Mouse (Mus musculus) liver, embryonic 14.5 days (tissue): Measurements from ENCODE around the gene Fam192a. TPM values are rescaled to one million over a fixed set of nuclear protein-coding genes. Genes with fewer than 3 reads are reported as not detected.
A peak's percentile ranks its signal among the peaks of the same experiment; 100 is the strongest.

ENCODE experiments used
- ATAC-seq: fragments of 200-750 bp; cut with Nextera tagmentation; 2 replicates; pipeline ENCODE4 v1.8.0; 2017; ENCODE audit warnings: moderate number of reproducible peaks, mild to moderate bottlenecking, moderate library complexity; ENCODE audit not compliant: insufficient read depth
- DNase-seq, 3 experiments: peaks; one replicate each; pipeline ENCODE4 v3.0.0-alpha.2; 2012 to 2013; ENCODE audit warnings: low read depth in 3 of 3, low spot score in 3 of 3
- H3K27ac ChIP-seq: fragments of 300-500 bp; sonication (generic); 2 replicates; pipeline ENCODE4 v1.5.1; 2014; ENCODE audit warnings: moderate library complexity, mild to moderate bottlenecking, control low read depth, inconsistent platforms
- H3K27me3 ChIP-seq: fragments of 300-500 bp; sonication (generic); 2 replicates; pipeline ENCODE4 v1.6.1; 2014; ENCODE audit warnings: mild to moderate bottlenecking, low read length, moderate library complexity; ENCODE audit not compliant: control insufficient read depth, insufficient read depth
- H3K36me3 ChIP-seq: fragments of 300-500 bp; sonication (generic); replicated peaks from 2 replicates; pipeline ENCODE4 v1.6.1; 2014; ENCODE audit warnings: low read depth; ENCODE audit not compliant: control insufficient read depth, insufficient read depth
- H3K4me1 ChIP-seq, 2 experiments: fragments of 200-500 bp in 1 of 2; fragments of 300-500 bp in 1 of 2; sonication (generic) in 1 of 2; replicated peaks; 2 replicates each; pipeline ENCODE4 v1.6.1; 2012 to 2014; ENCODE audit warnings: antibody characterized with exemption in 1 of 2, inconsistent platforms in 1 of 2, low read length in 1 of 2; ENCODE audit not compliant: control insufficient read depth in 2 of 2, insufficient read depth in 2 of 2
- H3K4me2 ChIP-seq: fragments of 300-500 bp; sonication (generic); 2 replicates; pipeline ENCODE4 v1.6.1; 2014; ENCODE audit warnings: low read depth, mild to moderate bottlenecking, control low read depth, moderate library complexity
- H3K4me3 ChIP-seq, 2 experiments: fragments of 200-500 bp in 1 of 2; fragments of 300-500 bp in 1 of 2; sonication (generic) in 1 of 2; 2 replicates each; pipeline ENCODE4 v1.5.1; 2012 to 2014; ENCODE audit warnings: low read depth in 2 of 2, low read length in 2 of 2, mild to moderate bottlenecking in 2 of 2, control low read depth in 1 of 2, inconsistent platforms in 1 of 2, moderate library complexity in 1 of 2; ENCODE audit not compliant: insufficient read depth in 1 of 2
- H3K9ac ChIP-seq: fragments of 300-500 bp; sonication (generic); replicated peaks from 2 replicates; pipeline ENCODE4 v1.6.1; 2014; ENCODE audit warnings: mild to moderate bottlenecking, control low read depth, moderate library complexity
- H3K9me3 ChIP-seq: fragments of 300-500 bp; sonication (generic); 2 replicates; pipeline ENCODE4 v1.6.1; 2016; ENCODE audit warnings: low read length, mixed read lengths; ENCODE audit not compliant: control insufficient read depth
- CTCF ChIP-seq: IDR thresholded peaks from 2 replicates; pipeline ENCODE4 v1.5.1; 2016; ENCODE audit warnings: antibody characterized with exemption, low read depth, control low read depth
- EP300 ChIP-seq: IDR thresholded peaks from 2 replicates; pipeline ENCODE4 v1.6.1; 2016; ENCODE audit warnings: antibody characterized with exemption, low read depth
- WGBS: fragments of 180-500 bp; shearing (Covaris S2); extraction: QIAGEN DNeasy Blood & Tissue Kit; methylation state at CpG from one replicate; pipeline ENCODE4 v1.1.7; 2014; ENCODE audit not compliant: insufficient replicate concordance; 5-methylcytosine and 5-hydroxymethylcytosine counted together
- polyA plus RNA-seq, 2 experiments: library from polyadenylated mRNA; depleted of rRNA in 1 of 2; stranded (reverse) in 1 of 2; unstranded in 1 of 2; fragments of >200 nt; fragmentation: Nextera tagmentation in 1 of 2; extraction: Ambion mirVana in 1 of 2; gene quantifications; 2 replicates each; pipeline versions ENCODE4 v1.2.1 to v1.2.3; 2012 to 2014

Fam192a gene
- polyA plus RNA-seq, 2 experiments: 16.1 to 25.8 TPM

DNA sequence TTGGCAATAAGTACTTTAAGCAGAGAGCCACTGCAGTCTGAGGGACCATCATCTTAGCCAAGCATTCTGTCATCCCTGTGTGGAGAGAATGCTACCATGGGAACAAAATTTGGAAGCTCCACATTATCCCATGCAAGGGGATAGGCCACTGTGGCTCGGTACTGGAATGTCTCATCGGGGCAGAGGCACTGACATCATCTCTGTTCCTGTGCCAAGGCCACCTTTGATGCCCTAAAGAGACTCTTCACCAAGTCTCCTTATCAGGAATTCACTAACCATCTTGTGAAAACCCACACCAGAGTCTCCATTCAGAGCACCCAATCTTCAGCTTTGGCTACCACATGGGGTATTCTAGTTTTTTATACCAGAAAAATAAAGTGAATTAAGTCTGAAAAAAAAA lies 39.4 kb upstream of the Fam192a start:
- WGBS: 84% methylated on average over 2 of the region's 2 CpGs
- no peaks in the 10 kb centered on the region for H3K4me1 ChIP-seq
- H3K36me3 ChIP-seq: peaks cover 32% of the 10 kb centered on the region
- DNase-seq (no peak), ATAC-seq (no peak)
- no peak for TF ChIP-seq CTCF
- no peak for TF ChIP-seq EP300
- H3K9ac ChIP-seq: no peak overlapping the region
- H3K9me3 ChIP-seq: no peaks in the 10 kb centered on the region
- no peaks in the 10 kb centered on the region for H3K27me3 ChIP-seq
- no peak overlapping the region for H3K4me2 ChIP-seq
- no peak overlapping the region for H3K4me3 ChIP-seq
- H3K27ac ChIP-seq: no peak overlapping the region

DNA sequence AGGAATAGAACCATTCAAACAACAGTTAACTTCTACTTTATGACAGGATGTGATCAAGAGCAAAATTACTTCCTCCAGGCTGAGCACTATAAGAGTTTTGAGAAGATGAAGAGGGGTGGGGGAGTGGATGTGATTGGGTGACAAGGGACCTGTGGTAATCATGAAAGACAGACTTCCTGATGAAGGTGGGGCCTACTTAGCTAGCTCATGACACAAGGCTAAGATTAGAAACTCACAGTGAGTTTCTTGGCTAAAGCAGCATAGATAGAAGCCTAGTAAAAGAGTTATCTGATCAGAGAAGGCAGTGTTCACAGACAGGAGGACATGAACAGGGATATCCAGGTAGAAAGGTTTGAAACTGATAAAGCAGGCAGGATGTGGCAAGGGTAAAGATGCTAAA lies 32.4 kb upstream of the Fam192a start:
- Histone ChIP-seq H3K27me3 (no peaks in the 10 kb centered on the region), H3K4me2 (peak overlapping the region; percentile 31), H3K36me3 (peaks cover 18% of the 10 kb centered on the region), H3K9me3 (no peaks in the 10 kb centered on the region), H3K4me1 (peaks cover 15 to 17% of the 10 kb centered on the region in 2 experiments), H3K9ac (no peak overlapping the region), H3K27ac (peak overlapping the region; percentile 46), H3K4me3 (no peak overlapping the region)
- ATAC-seq (peak; percentile 94), DNase-seq (peak; percentile 53 to 61 (median 59))
- TF ChIP-seq CTCF: no peak
- peak; percentile 69 for TF ChIP-seq EP300

DNA sequence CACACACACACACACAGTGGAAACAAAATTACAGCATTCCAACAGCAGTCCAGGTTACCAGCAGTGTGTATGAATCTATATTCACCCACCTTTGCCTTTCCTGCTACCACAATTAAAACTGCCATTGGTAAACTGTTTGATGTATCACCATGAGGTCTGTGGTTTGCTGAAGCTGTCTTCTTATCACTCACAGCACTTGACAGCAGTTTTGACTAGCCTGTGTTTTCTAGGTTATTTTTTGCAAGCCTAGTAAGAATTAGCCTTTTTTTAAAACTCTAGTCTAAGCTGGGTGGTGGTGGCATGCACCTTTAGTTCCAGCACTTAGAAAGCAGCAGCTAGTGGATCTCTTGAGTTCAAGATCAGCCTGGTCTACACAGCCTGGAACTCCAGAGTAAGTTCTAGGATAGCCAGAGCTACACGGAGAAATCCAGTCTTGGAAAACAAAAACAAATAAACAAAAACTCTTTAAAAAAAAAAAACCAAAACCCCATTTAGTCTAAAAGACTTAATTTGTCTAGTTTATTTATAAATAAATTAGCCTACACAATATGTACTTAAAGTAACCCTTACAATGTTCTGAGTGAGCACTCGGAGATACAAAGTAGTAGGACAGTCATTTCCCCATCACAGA lies 31.9 kb upstream of the Fam192a start:
- Histone ChIP-seq H3K4me1 (peaks cover 15 to 17% of the 10 kb centered on the region in 2 experiments), H3K9me3 (no peaks in the 10 kb centered on the region), H3K27me3 (no peaks in the 10 kb centered on the region), H3K36me3 (peaks cover 18% of the 10 kb centered on the region), H3K9ac (no peak overlapping the region), H3K4me2 (peak overlapping the region; percentile 31), H3K4me3 (no peak overlapping the region), H3K27ac (peak overlapping the region; percentile 46)
- DNase-seq (peak; percentile 16 to 23 (median 20)), ATAC-seq (peak; percentile 55)
- TF ChIP-seq CTCF (no peak), EP300 (peak; percentile 55; the same call in 1 of the 2 replicates)
- 20% methylated on average over 2 of the region's 2 CpGs for WGBS

DNA sequence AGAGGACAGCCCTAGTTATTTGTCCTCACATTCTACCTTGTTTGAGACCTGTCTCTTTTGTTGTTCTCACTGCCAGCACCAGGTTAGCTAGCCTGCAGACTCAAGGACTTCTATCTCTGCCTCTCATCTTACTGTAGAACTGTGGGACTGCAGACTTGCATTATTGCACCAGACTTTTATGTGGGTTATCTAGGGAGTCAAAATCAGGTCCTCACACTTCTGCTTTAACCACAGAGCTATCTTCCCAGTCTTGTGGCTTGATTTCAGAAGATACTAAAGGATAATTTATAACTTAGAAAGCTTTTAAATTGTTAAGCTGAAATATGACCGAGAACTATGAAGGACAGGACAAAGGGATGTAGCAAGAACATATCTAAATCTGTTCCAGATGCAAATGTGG lies 23.1 kb upstream of the Fam192a start:
- TF ChIP-seq CTCF: no peak
- TF ChIP-seq EP300: no peak
- ATAC-seq: no peak
- no peak for DNase-seq
- WGBS: 80% methylated on average over 1 of the region's 1 CpGs
- no peak overlapping the region for H3K4me2 ChIP-seq
- no peak overlapping the region for H3K27ac ChIP-seq
- H3K27me3 ChIP-seq: no peaks in the 10 kb centered on the region
- H3K9ac ChIP-seq: no peak overlapping the region
- no peak overlapping the region for H3K4me3 ChIP-seq
- no peaks in the 10 kb centered on the region for H3K4me1 ChIP-seq
- 0 out of 2 replicates have a peak, but pooled peaks cover 2% of the 10 kb centered on the region for H3K36me3 ChIP-seq
- no peaks in the 10 kb centered on the region for H3K9me3 ChIP-seq

DNA sequence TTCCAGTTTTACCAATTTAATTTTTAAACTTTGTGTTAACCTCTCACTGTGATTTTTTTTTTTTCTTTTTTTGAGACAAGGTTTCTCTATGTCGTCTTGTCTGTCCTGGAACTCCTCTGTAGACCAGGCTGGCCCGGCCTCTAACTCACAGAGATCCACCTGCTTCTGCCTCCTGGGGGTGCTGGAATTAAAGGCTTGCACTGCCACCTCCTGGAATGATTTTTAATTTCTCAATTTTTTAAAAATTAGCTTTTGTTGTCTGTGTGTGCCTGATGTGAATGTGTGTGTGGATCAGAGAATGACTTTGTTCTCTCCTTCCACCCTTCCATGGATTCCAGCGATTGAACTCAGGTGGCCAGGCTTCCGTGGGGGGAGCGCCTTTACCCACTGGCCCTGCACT lies 5.3 kb upstream of the Fam192a start:
- H3K27ac ChIP-seq: no peak overlapping the region
- ATAC-seq (no peak), DNase-seq (no peak)
- no peaks in the 10 kb centered on the region for H3K27me3 ChIP-seq
- TF ChIP-seq CTCF: no peak; the same call in 1 of the 2 replicates
- TF ChIP-seq EP300: no peak
- no peaks in the 10 kb centered on the region for H3K9me3 ChIP-seq
- 88% methylated on average over 5 of the region's 5 CpGs for WGBS
- no peak overlapping the region for H3K4me3 ChIP-seq
- peaks cover 0 to 8% of the 10 kb centered on the region in 2 experiments; a peak in 1 of 4 replicates for H3K4me1 ChIP-seq
- H3K9ac ChIP-seq: no peak overlapping the region
- H3K36me3 ChIP-seq: no peaks in the 10 kb centered on the region
- no peak overlapping the region for H3K4me2 ChIP-seq
